Mouse (Mus musculus) kidney, adult 2 months (tissue): ENCODE measurements around the gene Plau. TPM values are rescaled to one million over a fixed set of nuclear protein-coding genes. Genes with fewer than 3 reads are reported as not detected.
A peak's percentile ranks its signal among the peaks of the same experiment; 100 is the strongest.

ENCODE experiments used
- DNase-seq: peaks from one replicate; pipeline ENCODE4 v3.0.0; 2021
- H3K27ac ChIP-seq: fragments of 200-500 bp; 2 replicates; pipeline ENCODE4 v1.5.1; 2012; ENCODE audit warnings: low read depth, low read length, control low read depth, inconsistent platforms; ENCODE audit not compliant: insufficient read depth
- H3K27me3 ChIP-seq: fragments of 200-500 bp; replicated peaks from 2 replicates; pipeline ENCODE4 v1.6.1; 2012; ENCODE audit warnings: mild to moderate bottlenecking, moderate library complexity, low read length, inconsistent platforms; ENCODE audit not compliant: control insufficient read depth, insufficient read depth
- H3K36me3 ChIP-seq: fragments of 200-500 bp; 2 replicates; pipeline ENCODE4 v1.6.1; 2012; ENCODE audit warnings: mild to moderate bottlenecking, moderate library complexity, low read length, inconsistent platforms; ENCODE audit not compliant: control insufficient read depth, insufficient read depth
- H3K4me1 ChIP-seq: fragments of 200-500 bp; 2 replicates; pipeline ENCODE4 v1.6.1; 2011; ENCODE audit warnings: low read length; ENCODE audit not compliant: control insufficient read depth, insufficient read depth
- H3K4me3 ChIP-seq: fragments of 200-500 bp; 2 replicates; pipeline ENCODE4 v1.5.1; 2011; ENCODE audit warnings: mild to moderate bottlenecking, low read depth, low read length, control low read depth; ENCODE audit not compliant: insufficient read depth
- CTCF ChIP-seq: fragments of 200-500 bp; conservative IDR thresholded peaks from 2 replicates; pipeline ENCODE4 v1.5.1; 2011; ENCODE audit warnings: low read depth, mild to moderate bottlenecking, control low read depth, low read length, moderate library complexity, mixed read lengths; ENCODE audit not compliant: insufficient read depth, insufficient read length
- POLR2A ChIP-seq: fragments of 200-500 bp; IDR thresholded peaks from one replicate; pipeline ENCODE4 v1.6.1; 2011; ENCODE audit warnings: low read depth, low read length, control low read depth
- WGBS: fragments of 180-500 bp; shearing (Covaris S2); methylation state at CpG from one replicate; pipeline ENCODE4 v1.1.7; 2018; 5-methylcytosine and 5-hydroxymethylcytosine counted together
- polyA plus RNA-seq: library from polyadenylated mRNA; depleted of rRNA; stranded (reverse); fragments of >200 nt; gene quantifications from 2 replicates; pipeline ENCODE4 v1.2.3, GENCODE M21; 2012

Plau gene
- polyA plus RNA-seq, 1 experiment, result 276 TPM

GRCm38 (mm10) chr14:20827491-20827890 lies 9.0 kb upstream of the Plau start:
- no peak for TF ChIP-seq POLR2A
- TF ChIP-seq CTCF, result no peak
- H3K4me3 ChIP-seq, result no peak overlapping the region
- no peak for DNase-seq
- H3K4me1 ChIP-seq, result no peaks in the 10 kb centered on the region
- no peaks in the 10 kb centered on the region for H3K36me3 ChIP-seq
- WGBS, result 91% methylated on average over 5 of the region's 5 CpGs
- H3K27me3 ChIP-seq, result no peaks in the 10 kb centered on the region
- H3K27ac ChIP-seq, result no peak overlapping the region

GRCm38 (mm10) chr14:20828524-20828923 lies 7.9 kb upstream of the Plau start:
- WGBS, result 84% methylated on average over 3 of the region's 3 CpGs
- DNase-seq, result no peak
- TF ChIP-seq CTCF (no peak), POLR2A (no peak)
- Histone ChIP-seq H3K27me3 (no peaks in the 10 kb centered on the region), H3K4me1 (no peaks in the 10 kb centered on the region), H3K4me3 (no peak overlapping the region), H3K36me3 (no peaks in the 10 kb centered on the region), H3K27ac (no peak overlapping the region)

GRCm38 (mm10) chr14:20829523-20830366 lies 6.7 kb upstream of the Plau start:
- TF ChIP-seq POLR2A, result no peak
- TF ChIP-seq CTCF, result no peak
- Histone ChIP-seq H3K27ac (no peak overlapping the region), H3K4me1 (no peaks in the 10 kb centered on the region), H3K4me3 (no peak overlapping the region), H3K27me3 (no peaks in the 10 kb centered on the region), H3K36me3 (no peaks in the 10 kb centered on the region)
- 61% methylated on average over 12 of the region's 12 CpGs for WGBS
- peak; percentile 36 for DNase-seq

- no peak overlapping the region for H3K27ac ChIP-seq
- DNase-seq, result peak; percentile 16
Observed at GRCm38 (mm10) chr14:20831141-20831910, 5.1 kb upstream of the Plau start.

GRCm38 (mm10) chr14:20831915-20832314 lies 4.5 kb upstream of the Plau start:
- WGBS, result 84% methylated on average over 1 of the region's 1 CpGs

More at GRCm38 (mm10) chr14:20831141-20831910, 5.1 kb upstream of the Plau start:
- Histone ChIP-seq H3K4me1 (peaks cover 4% of the 10 kb centered on the region; the same call in 1 of the 2 replicates), H3K27me3 (no peaks in the 10 kb centered on the region), H3K4me3 (no peak overlapping the region), H3K36me3 (no peaks in the 10 kb centered on the region)
- WGBS, result 52% methylated on average over 9 of the region's 9 CpGs
- TF ChIP-seq CTCF (no peak), POLR2A (no peak)

GRCm38 (mm10) chr14:20833525-20833924 lies 2.9 kb upstream of the Plau start:
- no peak for DNase-seq
- Histone ChIP-seq H3K27me3 (no peaks in the 10 kb centered on the region), H3K4me1 (peaks cover 4% of the 10 kb centered on the region; the same call in 1 of the 2 replicates), H3K27ac (no peak overlapping the region), H3K36me3 (no peaks in the 10 kb centered on the region; the same call in 1 of the 2 replicates), H3K4me3 (no peak overlapping the region)
- WGBS, result 94% methylated on average over 4 of the region's 4 CpGs
- no peak for TF ChIP-seq POLR2A
- TF ChIP-seq CTCF, result no peak

More at GRCm38 (mm10) chr14:20831915-20832314, 4.5 kb upstream of the Plau start:
- TF ChIP-seq CTCF (no peak), POLR2A (no peak)
- Histone ChIP-seq H3K4me1 (peaks cover 4% of the 10 kb centered on the region; the same call in 1 of the 2 replicates), H3K27me3 (no peaks in the 10 kb centered on the region), H3K4me3 (no peak overlapping the region), H3K27ac (no peak overlapping the region), H3K36me3 (no peaks in the 10 kb centered on the region)
- no peak for DNase-seq

- peak; percentile 41 for DNase-seq
Observed at GRCm38 (mm10) chr14:20834136-20834535, 2.3 kb upstream of the Plau start.

More at GRCm38 (mm10) chr14:20834136-20834535, 2.3 kb upstream of the Plau start:
- WGBS, result 50% methylated on average over 7 of the region's 7 CpGs
- Histone ChIP-seq H3K4me3 (no peak overlapping the region), H3K4me1 (peaks cover 4% of the 10 kb centered on the region; the same call in 1 of the 2 replicates), H3K27me3 (no peaks in the 10 kb centered on the region), H3K27ac (no peak overlapping the region), H3K36me3 (peaks cover 3% of the 10 kb centered on the region; the same call in 1 of the 2 replicates)
- TF ChIP-seq POLR2A, result no peak
- no peak for TF ChIP-seq CTCF
